Mouse (Mus musculus): ENCODE data around the gene Ssna1. TPM values are rescaled to one million over a fixed set of nuclear protein-coding genes. Genes with fewer than 3 reads are reported as not detected.

Gene Ssna1
- polyA plus RNA-seq, 1 experiment from 2014 or later: 157 TPM

DNA sequence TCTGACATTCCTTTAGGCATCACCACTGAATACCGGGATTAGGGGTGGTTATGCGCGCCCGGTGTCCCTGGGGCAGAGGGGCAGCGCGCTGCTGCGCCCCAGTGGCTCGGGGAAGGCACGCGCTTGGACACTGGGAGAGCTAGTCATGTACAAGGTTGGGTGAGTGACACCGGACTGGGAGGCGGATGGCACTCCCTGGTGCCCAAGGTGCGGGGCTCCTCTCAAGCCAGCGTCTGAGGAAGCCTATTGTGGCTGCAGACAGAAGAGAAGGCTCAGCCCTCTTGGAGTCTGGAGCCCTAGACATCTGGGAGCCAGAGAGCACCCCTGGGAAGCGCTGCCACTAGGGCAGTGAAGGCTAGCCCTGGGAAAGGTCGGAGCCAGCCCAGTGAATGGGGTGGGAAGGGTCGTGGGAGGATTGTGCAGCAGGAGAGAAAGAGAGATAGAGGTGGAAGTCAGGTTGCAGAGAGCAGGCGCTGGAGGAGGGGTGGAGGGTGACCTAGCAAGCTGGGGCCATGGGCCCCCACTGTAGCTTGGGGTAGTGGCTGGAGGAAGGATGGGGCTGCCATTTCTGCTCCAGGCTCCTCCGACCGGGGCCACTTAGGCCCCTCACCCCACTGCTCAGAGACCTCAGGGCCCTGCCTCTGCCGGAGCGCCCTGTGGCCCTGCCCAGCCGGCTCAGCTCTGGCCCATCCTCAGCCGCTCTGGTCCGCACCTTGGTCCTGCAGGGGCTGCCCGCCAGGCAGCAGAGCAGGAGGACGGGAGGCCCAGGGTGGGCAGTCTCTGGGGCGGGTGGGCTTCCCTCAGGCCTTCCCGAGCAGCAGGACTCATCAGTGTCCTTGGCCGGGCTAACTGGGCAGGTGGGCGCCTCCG is 19.2 kb upstream of the Ssna1 start:
- Histone ChIP-seq H3K9me3 (replicated peaks; ENCODE audit: control insufficient read depth, low read length) (no peaks in the 10 kb centered on the region), H3K4me3 (ENCODE audit: low read length) (peak overlapping the region; percentile 41), H3K27ac (ENCODE audit: low read length) (no peak overlapping the region), H3K4me1 (ENCODE audit: control insufficient read depth, insufficient read depth, low read length) (peaks cover 13% of the 10 kb centered on the region), H3K9ac (ENCODE audit: low read length) (no peak overlapping the region), H3K4me2 (ENCODE audit: low read depth, low read length) (no peak overlapping the region), H3K27me3 (ENCODE audit: control insufficient read depth, insufficient read depth, low read length) (peaks cover 82% of the 10 kb centered on the region), H3K36me3 (ENCODE audit: control insufficient read depth, insufficient read depth) (no peaks in the 10 kb centered on the region)
- ATAC-seq (replicated peaks; ENCODE audit: extremely low read depth, insufficient read depth, low FRiP score): no peak
- 8% methylated on average over 32 of the region's 32 CpGs for WGBS

DNA sequence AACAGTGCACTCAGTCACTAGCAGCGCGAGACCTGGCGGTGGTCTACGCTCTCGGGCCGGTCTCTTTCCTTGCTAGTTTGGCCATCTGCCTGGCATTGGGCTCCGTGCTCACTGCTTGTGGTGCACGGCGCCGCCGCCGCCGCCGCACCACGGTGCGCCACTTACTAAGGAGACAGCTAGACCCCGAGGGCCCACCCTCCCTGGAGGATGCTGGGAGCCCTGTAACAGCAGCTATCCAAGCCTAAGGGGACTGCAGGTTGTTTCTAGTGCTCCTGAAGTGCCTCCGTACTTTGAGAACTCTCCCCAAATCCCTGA is 18.5 kb upstream of the Ssna1 start:
- WGBS: 2% methylated on average over 18 of the region's 18 CpGs
- no peak for ATAC-seq (replicated peaks; ENCODE audit: extremely low read depth, insufficient read depth, low FRiP score)
- Histone ChIP-seq H3K9ac (ENCODE audit: low read length) (no peak overlapping the region), H3K4me2 (ENCODE audit: low read depth, low read length) (peak overlapping the region; percentile 49), H3K36me3 (ENCODE audit: control insufficient read depth, insufficient read depth) (peaks cover 2% of the 10 kb centered on the region; the same call in 1 of the 2 replicates), H3K27me3 (ENCODE audit: control insufficient read depth, insufficient read depth, low read length) (peaks cover 78% of the 10 kb centered on the region), H3K9me3 (replicated peaks; ENCODE audit: control insufficient read depth, low read length) (no peaks in the 10 kb centered on the region), H3K27ac (ENCODE audit: low read length) (no peak overlapping the region), H3K4me1 (ENCODE audit: control insufficient read depth, insufficient read depth, low read length) (peaks cover 13% of the 10 kb centered on the region), H3K4me3 (ENCODE audit: low read length) (peak overlapping the region; percentile 41)

DNA sequence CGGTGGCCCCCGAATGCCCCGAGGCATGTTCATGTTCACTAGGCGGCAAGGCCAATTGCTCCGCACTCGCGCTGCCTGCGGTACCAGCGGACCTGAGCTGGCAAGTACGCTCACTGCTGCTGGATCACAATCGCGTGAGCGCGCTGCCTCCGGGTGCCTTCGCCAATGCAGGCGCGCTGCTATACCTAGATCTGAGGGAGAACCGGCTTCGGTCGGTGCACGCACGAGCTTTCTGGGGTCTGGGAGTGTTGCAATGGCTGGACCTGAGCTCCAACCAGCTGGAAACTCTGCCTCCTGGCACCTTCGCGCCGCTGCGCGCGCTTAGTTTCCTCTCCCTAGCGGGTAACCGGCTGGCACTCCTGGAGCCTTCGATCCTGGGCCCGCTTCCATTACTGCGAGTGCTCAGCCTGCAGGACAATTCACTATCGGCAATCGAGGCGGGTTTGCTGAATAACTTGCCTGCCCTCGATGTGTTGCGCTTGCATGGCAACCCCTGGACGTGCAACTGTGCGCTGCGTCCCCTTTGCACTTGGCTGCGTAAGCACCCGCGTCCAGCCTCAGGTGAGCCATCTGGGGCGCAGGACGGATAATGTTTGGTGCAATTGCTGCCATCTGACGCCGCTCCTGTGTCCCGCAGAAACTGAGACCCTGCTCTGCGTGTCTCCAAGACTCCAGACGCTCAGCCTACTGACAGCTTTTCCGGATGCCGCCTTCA is 18.0 kb upstream of the Ssna1 start:
- Histone ChIP-seq H3K4me3 (ENCODE audit: low read length) (peak overlapping the region; percentile 41), H3K36me3 (ENCODE audit: control insufficient read depth, insufficient read depth) (peaks cover 6% of the 10 kb centered on the region), H3K4me2 (ENCODE audit: low read depth, low read length) (peak overlapping the region; percentile 49), H3K4me1 (ENCODE audit: control insufficient read depth, insufficient read depth, low read length) (peaks cover 13% of the 10 kb centered on the region), H3K27me3 (ENCODE audit: control insufficient read depth, insufficient read depth, low read length) (peaks cover 73% of the 10 kb centered on the region), H3K9ac (ENCODE audit: low read length) (no peak overlapping the region), H3K27ac (ENCODE audit: low read length) (no peak overlapping the region), H3K9me3 (replicated peaks; ENCODE audit: control insufficient read depth, low read length) (no peaks in the 10 kb centered on the region)
- WGBS: 2% methylated on average over 54 of the region's 54 CpGs
- no peak for ATAC-seq (replicated peaks; ENCODE audit: extremely low read depth, insufficient read depth, low FRiP score)

DNA sequence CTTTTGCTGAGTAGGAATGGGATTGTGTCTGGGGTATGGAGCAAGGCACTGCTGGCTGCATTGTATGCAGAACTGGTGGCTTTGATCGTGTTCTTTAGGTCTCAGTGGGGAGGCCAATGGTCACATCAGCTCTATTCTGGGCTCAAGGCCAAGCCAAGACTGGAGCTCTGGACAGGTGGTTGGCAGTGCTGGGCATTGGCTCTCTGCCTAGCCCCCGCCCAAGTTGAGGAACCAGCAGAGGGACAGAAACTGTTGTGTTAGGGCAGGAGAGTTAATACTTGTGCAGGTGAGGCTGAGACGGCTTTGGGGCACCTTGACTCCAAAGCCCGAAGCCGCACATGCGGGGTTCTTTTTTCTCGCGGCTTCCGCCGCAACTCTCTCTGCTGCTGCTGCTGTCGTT is 17.4 kb upstream of the Ssna1 start, which contains the start of gene Lrrc26:
Lrrc26 (plus strand) TSS at position 265 of the 400 bp plus-strand sequence.
- no peak within 1 kb of the TSS for H3K9ac ChIP-seq (ENCODE audit: low read length)
- H3K36me3 ChIP-seq (ENCODE audit: control insufficient read depth, insufficient read depth): peaks cover 12% of the 10 kb centered on the region
- H3K4me2 ChIP-seq (ENCODE audit: low read depth, low read length): peak within 1 kb of the TSS; percentile 49
- ATAC-seq (replicated peaks; ENCODE audit: extremely low read depth, insufficient read depth, low FRiP score): peak; percentile 41
- 6% methylated on average over 11 of the region's 11 CpGs for WGBS
- H3K27me3 ChIP-seq (ENCODE audit: control insufficient read depth, insufficient read depth, low read length): peaks cover 68% of the 10 kb centered on the region
- H3K9me3 ChIP-seq (replicated peaks; ENCODE audit: control insufficient read depth, low read length): no peaks in the 10 kb centered on the region
- H3K4me1 ChIP-seq (ENCODE audit: control insufficient read depth, insufficient read depth, low read length): peaks cover 13% of the 10 kb centered on the region
- no peak within 1 kb of the TSS for H3K27ac ChIP-seq (ENCODE audit: low read length)
- H3K4me3 ChIP-seq (ENCODE audit: low read length): peak within 1 kb of the TSS; percentile 41

DNA sequence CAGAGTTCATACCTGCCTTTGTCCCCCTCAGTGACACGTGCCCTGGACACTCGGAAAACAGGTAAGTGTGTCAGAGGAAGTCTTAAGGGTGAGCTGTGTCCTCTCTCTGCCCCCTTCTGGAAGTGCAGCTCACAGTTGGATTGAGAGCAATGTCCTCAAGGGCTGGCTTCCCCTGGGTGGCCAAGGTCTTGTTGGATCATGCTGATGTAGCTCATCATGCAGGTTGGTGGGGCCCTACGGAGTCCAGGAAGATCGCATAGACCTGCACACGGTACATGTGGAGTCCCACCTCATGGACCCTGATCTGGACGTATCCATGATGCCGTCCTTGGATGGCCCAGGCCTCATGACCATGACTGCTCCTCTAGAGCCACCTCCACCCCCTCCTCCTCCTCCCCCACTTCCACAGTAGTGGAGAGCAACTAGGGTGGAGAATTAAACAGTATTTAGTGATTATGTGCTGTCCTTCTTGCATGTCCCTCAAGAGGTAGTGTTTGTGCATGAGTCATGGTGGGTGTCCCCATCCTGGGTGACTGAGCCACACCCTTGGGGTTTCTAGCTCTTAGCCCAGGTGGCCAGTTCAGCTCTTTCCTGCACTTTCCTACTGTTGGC is 16.6 kb upstream of the Ssna1 start:
- no peaks in the 10 kb centered on the region for H3K9me3 ChIP-seq (replicated peaks; ENCODE audit: control insufficient read depth, low read length)
- peaks cover 61% of the 10 kb centered on the region for H3K27me3 ChIP-seq (ENCODE audit: control insufficient read depth, insufficient read depth, low read length)
- H3K4me2 ChIP-seq (ENCODE audit: low read depth, low read length): no peak overlapping the region
- H3K4me1 ChIP-seq (ENCODE audit: control insufficient read depth, insufficient read depth, low read length): peaks cover 13% of the 10 kb centered on the region
- 78% methylated on average over 7 of the region's 7 CpGs for WGBS
- H3K36me3 ChIP-seq (ENCODE audit: control insufficient read depth, insufficient read depth): peaks cover 17% of the 10 kb centered on the region
- no peak overlapping the region for H3K27ac ChIP-seq (ENCODE audit: low read length)
- no peak overlapping the region for H3K4me3 ChIP-seq (ENCODE audit: low read length)
- no peak overlapping the region for H3K9ac ChIP-seq (ENCODE audit: low read length)
- no peak for ATAC-seq (replicated peaks; ENCODE audit: extremely low read depth, insufficient read depth, low FRiP score)

DNA sequence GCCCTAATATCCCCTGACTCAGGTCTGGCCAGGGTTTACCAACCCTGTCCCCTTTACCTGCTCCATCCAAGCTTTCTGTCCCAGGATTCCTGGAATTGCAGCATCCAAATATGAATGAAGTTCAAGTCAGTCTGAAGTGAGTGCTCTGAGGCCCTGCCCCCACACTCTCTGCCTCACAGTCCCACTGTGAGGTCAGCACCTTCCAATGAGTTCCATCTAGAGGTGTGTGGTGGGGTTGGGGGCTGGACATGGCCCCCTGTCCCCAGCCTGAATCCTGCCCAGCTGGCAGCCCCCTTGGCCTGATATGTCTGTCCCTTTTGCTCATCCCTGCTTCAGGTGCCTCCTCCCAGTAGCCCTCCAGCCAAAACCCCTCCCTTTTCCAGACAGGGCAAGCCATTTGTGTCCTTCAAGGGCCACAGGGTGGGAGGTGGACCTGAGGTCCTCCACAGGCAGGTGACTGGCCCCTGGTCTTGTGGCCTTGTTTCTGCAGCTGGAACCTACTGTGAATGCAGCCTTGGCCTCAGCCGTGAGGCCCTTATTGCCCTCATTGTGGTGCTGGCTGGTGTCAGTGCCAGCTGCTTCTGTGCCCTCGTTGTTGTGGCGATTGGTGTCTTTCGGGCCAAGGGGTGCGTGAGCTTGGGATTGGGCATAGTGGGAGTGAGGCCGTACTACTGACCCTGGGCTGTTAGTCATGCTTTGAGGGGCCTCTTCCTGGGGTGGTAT is 15.8 kb upstream of the Ssna1 start, which contains the start of gene Tmem210:
Tmem210 (plus strand) TSS at position 219 of the 723 bp plus-strand sequence.
- no peaks in the 10 kb centered on the region for H3K9me3 ChIP-seq (replicated peaks; ENCODE audit: control insufficient read depth, low read length)
- ATAC-seq (replicated peaks; ENCODE audit: extremely low read depth, insufficient read depth, low FRiP score): no peak
- H3K36me3 ChIP-seq (ENCODE audit: control insufficient read depth, insufficient read depth): peaks cover 22% of the 10 kb centered on the region
- H3K27ac ChIP-seq (ENCODE audit: low read length): no peak within 1 kb of the TSS
- H3K4me3 ChIP-seq (ENCODE audit: low read length): no peak within 1 kb of the TSS
- H3K4me2 ChIP-seq (ENCODE audit: low read depth, low read length): no peak within 1 kb of the TSS
- H3K9ac ChIP-seq (ENCODE audit: low read length): no peak within 1 kb of the TSS
- 80% methylated on average over 6 of the region's 6 CpGs for WGBS
- H3K4me1 ChIP-seq (ENCODE audit: control insufficient read depth, insufficient read depth, low read length): peaks cover 13% of the 10 kb centered on the region
- peaks cover 54% of the 10 kb centered on the region for H3K27me3 ChIP-seq (ENCODE audit: control insufficient read depth, insufficient read depth, low read length)

DNA sequence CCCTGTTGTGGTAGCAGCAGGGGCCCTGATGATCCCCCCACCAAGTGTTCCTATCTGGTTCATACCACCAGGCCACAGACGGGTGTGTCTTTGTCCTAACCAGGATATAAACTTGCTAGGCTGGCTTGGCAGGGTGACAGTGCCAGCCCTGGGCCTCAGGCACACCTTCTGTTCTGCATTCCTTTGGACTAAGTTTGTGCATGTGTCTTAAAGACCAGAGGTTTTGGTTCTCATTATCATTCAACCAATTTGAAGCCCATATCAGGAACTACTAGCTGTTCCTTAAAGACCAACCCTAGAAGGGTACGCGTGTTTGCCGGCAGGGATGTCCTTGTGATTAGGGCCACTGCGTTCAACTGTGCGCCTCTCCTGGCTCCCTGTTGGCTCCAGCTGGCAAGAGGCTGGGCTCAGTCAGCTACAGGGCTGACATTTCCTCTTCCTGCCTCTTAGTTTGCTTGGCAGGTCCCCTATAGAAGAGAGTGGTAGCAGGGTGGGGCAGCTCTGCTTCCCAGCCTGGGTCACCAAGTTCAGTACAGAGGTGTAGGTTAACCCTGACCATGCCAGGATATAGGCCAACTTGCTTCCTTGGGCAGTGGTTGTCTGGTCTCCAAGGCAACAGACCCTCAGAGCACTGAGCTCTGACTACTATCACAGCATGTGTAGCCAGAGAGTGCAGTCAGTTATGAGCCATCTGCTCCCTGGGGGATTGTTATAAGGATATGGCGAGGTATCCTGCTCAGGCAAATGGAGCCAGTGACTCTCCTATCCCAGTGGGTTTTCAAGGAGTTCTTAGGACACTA is 14.8 kb upstream of the Ssna1 start:
- Histone ChIP-seq H3K9ac (ENCODE audit: low read length) (no peak overlapping the region), H3K4me1 (ENCODE audit: control insufficient read depth, insufficient read depth, low read length) (peaks cover 11% of the 10 kb centered on the region), H3K9me3 (replicated peaks; ENCODE audit: control insufficient read depth, low read length) (no peaks in the 10 kb centered on the region), H3K36me3 (ENCODE audit: control insufficient read depth, insufficient read depth) (peaks cover 30% of the 10 kb centered on the region), H3K4me3 (ENCODE audit: low read length) (no peak overlapping the region), H3K4me2 (ENCODE audit: low read depth, low read length) (no peak overlapping the region), H3K27ac (ENCODE audit: low read length) (no peak overlapping the region), H3K27me3 (ENCODE audit: control insufficient read depth, insufficient read depth, low read length) (peaks cover 44% of the 10 kb centered on the region)
- 0 out of 2 replicates have a peak, but pooled peaks have one; percentile 28 for ATAC-seq (replicated peaks; ENCODE audit: extremely low read depth, insufficient read depth, low FRiP score)
- WGBS: 36% methylated on average over 7 of the region's 7 CpGs

DNA sequence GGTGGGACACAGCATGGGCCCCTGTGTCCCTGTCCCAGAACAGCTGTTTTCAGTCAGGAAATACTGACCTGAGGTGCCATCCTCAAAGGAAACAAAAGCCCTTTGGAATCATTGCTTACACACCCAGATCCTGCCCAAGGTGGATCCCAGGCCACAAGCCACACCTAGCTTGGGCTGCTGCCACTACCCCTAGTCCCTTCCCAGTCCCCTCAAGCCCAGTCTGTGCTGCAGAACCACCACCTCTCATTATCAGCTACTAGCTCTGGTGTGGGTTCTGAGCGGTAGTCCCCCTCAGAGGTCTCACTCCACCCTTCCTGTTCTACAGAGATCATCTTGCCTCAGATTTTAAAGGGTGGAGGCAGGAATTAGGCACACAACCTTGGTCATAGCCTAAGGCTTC is 14.1 kb upstream of the Ssna1 start:
- Histone ChIP-seq H3K4me1 (ENCODE audit: control insufficient read depth, insufficient read depth, low read length) (peaks cover 11% of the 10 kb centered on the region; the same call in 1 of the 2 replicates), H3K9ac (ENCODE audit: low read length) (no peak overlapping the region), H3K27me3 (ENCODE audit: control insufficient read depth, insufficient read depth, low read length) (peaks cover 36% of the 10 kb centered on the region), H3K9me3 (replicated peaks; ENCODE audit: control insufficient read depth, low read length) (no peaks in the 10 kb centered on the region), H3K36me3 (ENCODE audit: control insufficient read depth, insufficient read depth) (peaks cover 33% of the 10 kb centered on the region), H3K27ac (ENCODE audit: low read length) (no peak overlapping the region; the same call in 1 of the 2 replicates), H3K4me3 (ENCODE audit: low read length) (no peak overlapping the region), H3K4me2 (ENCODE audit: low read depth, low read length) (no peak overlapping the region)
- no peak for ATAC-seq (replicated peaks; ENCODE audit: extremely low read depth, insufficient read depth, low FRiP score)
- 71% methylated on average over 1 of the region's 1 CpGs for WGBS

All from heart, embryonic 16.5 days (tissue).